Mouse (Mus musculus): ENCODE measurements at regions not wholly inside any gene's neighbourhood (a gene's known extent, or its start where the extent isn't known, plus 50 kb on each side); places are given as distances from the start of the nearest gene placed in this dataset.
"Not testable (repeated sequence)": the region's sequence is repeated elsewhere in the genome, so short reads cannot be mapped to it uniquely, and the experiment has no call there.

GRCm38 (mm10) chr13:11030874-11031273 lies 670.2 kb upstream of the Chrm3 start:
- intact Hi-C loops (cut with DNase I; ENCODE audit: low total_unique reads); DNase-seq: not testable (repeated sequence)

GRCm38 (mm10) chr13:11030381-11030780 lies 669.7 kb upstream of the Chrm3 start:
- no peak for DNase-seq
- intact Hi-C loops (cut with DNase I; ENCODE audit: low total_unique reads): no loop called here

- intact Hi-C loops (cut with DNase I; ENCODE audit: low total_unique reads): no loop called here
Observed at GRCm38 (mm10) chr13:11025918-11026317, 665.3 kb upstream of the Chrm3 start.

GRCm38 (mm10) chr13:11024441-11024840 lies 663.8 kb upstream of the Chrm3 start:
- no peak for DNase-seq
- intact Hi-C loops (cut with DNase I; ENCODE audit: low total_unique reads): no loop called here

More at GRCm38 (mm10) chr13:11025918-11026317, 665.3 kb upstream of the Chrm3 start:
- DNase-seq: no peak

- DNase-seq: no peak
- intact Hi-C loops (cut with DNase I; ENCODE audit: low total_unique reads): no loop called here
Observed at GRCm38 (mm10) chr13:11017584-11017983, 656.9 kb upstream of the Chrm3 start.

- intact Hi-C loops (cut with DNase I; ENCODE audit: low total_unique reads): no loop called here
- DNase-seq: no peak
Observed at GRCm38 (mm10) chr13:11005374-11005773, 644.7 kb upstream of the Chrm3 start.

GRCm38 (mm10) chr13:10991151-10991550 lies 630.5 kb upstream of the Chrm3 start:
- no peak for DNase-seq
- intact Hi-C loops (cut with DNase I; ENCODE audit: low total_unique reads): no loop called here

GRCm38 (mm10) chr13:10990503-10991025 lies 629.9 kb upstream of the Chrm3 start:
- intact Hi-C loops (cut with DNase I; ENCODE audit: low total_unique reads): no loop called here
- DNase-seq: no peak

GRCm38 (mm10) chr13:10989095-10989814 lies 628.6 kb upstream of the Chrm3 start:
- no peak for DNase-seq
- intact Hi-C loops (cut with DNase I; ENCODE audit: low total_unique reads): no loop called here

- no peak for DNase-seq
- intact Hi-C loops (cut with DNase I; ENCODE audit: low total_unique reads): no loop called here
Observed at GRCm38 (mm10) chr13:10983736-10984135, 623.1 kb upstream of the Chrm3 start.

- no peak for DNase-seq
- intact Hi-C loops (cut with DNase I; ENCODE audit: low total_unique reads): no loop called here
Observed at GRCm38 (mm10) chr13:10982543-10982942, 621.9 kb upstream of the Chrm3 start.

- intact Hi-C loops (cut with DNase I; ENCODE audit: low total_unique reads): no loop called here
- no peak for DNase-seq
Observed at GRCm38 (mm10) chr13:10971932-10972331, 611.3 kb upstream of the Chrm3 start.

- intact Hi-C loops (cut with DNase I; ENCODE audit: low total_unique reads): no loop called here
- no peak for DNase-seq
Observed at GRCm38 (mm10) chr13:10970721-10971120, 610.1 kb upstream of the Chrm3 start.

GRCm38 (mm10) chr13:10952923-10953322 lies 592.3 kb upstream of the Chrm3 start:
- intact Hi-C loops (cut with DNase I; ENCODE audit: low total_unique reads): no loop called here
- DNase-seq: no peak

GRCm38 (mm10) chr13:10950658-10951057 lies 590.0 kb upstream of the Chrm3 start:
- DNase-seq; intact Hi-C loops (cut with DNase I; ENCODE audit: low total_unique reads): not testable (repeated sequence)

GRCm38 (mm10) chr13:10947398-10947797 lies 586.8 kb upstream of the Chrm3 start:
- DNase-seq: no peak
- intact Hi-C loops (cut with DNase I; ENCODE audit: low total_unique reads): no loop called here

GRCm38 (mm10) chr13:10943877-10944276 lies 583.2 kb upstream of the Chrm3 start:
- intact Hi-C loops (cut with DNase I; ENCODE audit: low total_unique reads): no loop called here

GRCm38 (mm10) chr13:10942031-10942655 lies 581.5 kb upstream of the Chrm3 start:
- DNase-seq: peak; percentile 5

More at GRCm38 (mm10) chr13:10943877-10944276, 583.2 kb upstream of the Chrm3 start:
- DNase-seq: no peak

GRCm38 (mm10) chr13:10938233-10938632 lies 577.6 kb upstream of the Chrm3 start:
- DNase-seq: no peak
- intact Hi-C loops (cut with DNase I; ENCODE audit: low total_unique reads): no loop called here

More at GRCm38 (mm10) chr13:10942031-10942655, 581.5 kb upstream of the Chrm3 start:
- intact Hi-C loops (cut with DNase I; ENCODE audit: low total_unique reads): no loop called here

- intact Hi-C loops (cut with DNase I; ENCODE audit: low total_unique reads): no loop called here
- DNase-seq: no peak
Observed at GRCm38 (mm10) chr13:10930741-10931140, 570.1 kb upstream of the Chrm3 start.

GRCm38 (mm10) chr13:10914377-10914776 lies 553.7 kb upstream of the Chrm3 start:
- intact Hi-C loops (cut with DNase I; ENCODE audit: low total_unique reads): no loop called here
- no peak for DNase-seq
